Mouse (Mus musculus) lung, postnatal 0 days (tissue): Measurements from ENCODE around the gene Atp2c2. TPM values are rescaled to one million over a fixed set of nuclear protein-coding genes. Genes with fewer than 3 reads are reported as not detected.
A peak's percentile ranks its signal among the peaks of the same experiment; 100 is the strongest.

Experiments used
- ATAC-seq: fragments of 200-750 bp; cut with Nextera tagmentation; 2 replicates; pipeline ENCODE4 v1.8.0; 2017; ENCODE audit warnings: moderate library complexity
- DNase-seq: peaks from one replicate; pipeline ENCODE4 v3.0.0-alpha.2; 2016; ENCODE audit warnings: low spot score
- H3K27ac ChIP-seq: fragments of 300-500 bp; sonication (generic); 2 replicates; pipeline ENCODE4 v1.5.1; 2014; ENCODE audit warnings: antibody characterized with exemption, mild to moderate bottlenecking, low read length, mixed read lengths
- H3K27me3 ChIP-seq: fragments of 300-500 bp; sonication (generic); replicated peaks from 2 replicates; pipeline ENCODE4 v1.6.1; 2014; ENCODE audit warnings: low read length, mixed read lengths; ENCODE audit not compliant: insufficient read depth
- H3K36me3 ChIP-seq: fragments of 300-500 bp; sonication (generic); 2 replicates; pipeline ENCODE4 v1.6.1; 2014; ENCODE audit warnings: low read length, mixed read lengths; ENCODE audit not compliant: insufficient read depth
- H3K4me1 ChIP-seq: fragments of 300-500 bp; sonication (generic); 2 replicates; pipeline ENCODE4 v1.6.1; 2014; ENCODE audit warnings: antibody characterized with exemption, low read depth, low read length, mixed read lengths; ENCODE audit not compliant: insufficient read depth
- H3K4me2 ChIP-seq: fragments of 300-500 bp; sonication (generic); replicated peaks from 2 replicates; pipeline ENCODE4 v1.6.1; 2014; ENCODE audit warnings: low read depth, mild to moderate bottlenecking, low read length, moderate library complexity, mixed read lengths
- H3K4me3 ChIP-seq: fragments of 300-500 bp; sonication (generic); 2 replicates; pipeline ENCODE4 v1.5.1; 2014; ENCODE audit warnings: low read depth, low read length
- H3K9ac ChIP-seq: fragments of 300-500 bp; sonication (generic); replicated peaks from 2 replicates; pipeline ENCODE4 v1.6.1; 2014; ENCODE audit warnings: low read depth, mild to moderate bottlenecking
- H3K9me3 ChIP-seq: fragments of 300-500 bp; sonication (generic); 2 replicates; pipeline ENCODE4 v1.6.1; 2016; ENCODE audit warnings: low read length, mixed read lengths
- CTCF ChIP-seq: IDR thresholded peaks from 2 replicates; pipeline ENCODE4 v1.5.1; 2016; ENCODE audit warnings: antibody characterized with exemption, mild to moderate bottlenecking
- EP300 ChIP-seq: IDR thresholded peaks from 2 replicates; pipeline ENCODE4 v1.6.1; 2016; ENCODE audit warnings: antibody characterized with exemption, mild to moderate bottlenecking, control low read depth
- WGBS: fragments of 180-500 bp; shearing (Covaris S2); extraction: QIAGEN DNeasy Blood & Tissue Kit; methylation state at CpG from one replicate; pipeline ENCODE4 v1.1.7; 2014; 5-methylcytosine and 5-hydroxymethylcytosine counted together
- polyA plus RNA-seq: library from polyadenylated mRNA; unstranded; fragments of >200 nt; fragmentation: Nextera tagmentation; extraction: Ambion mirVana; gene quantifications from 2 replicates; pipeline ENCODE4 v1.2.1, GENCODE M21; 2015

Gene Atp2c2
- polyA plus RNA-seq, 1 experiment from 2014 or later = 1.5 TPM

DNA sequence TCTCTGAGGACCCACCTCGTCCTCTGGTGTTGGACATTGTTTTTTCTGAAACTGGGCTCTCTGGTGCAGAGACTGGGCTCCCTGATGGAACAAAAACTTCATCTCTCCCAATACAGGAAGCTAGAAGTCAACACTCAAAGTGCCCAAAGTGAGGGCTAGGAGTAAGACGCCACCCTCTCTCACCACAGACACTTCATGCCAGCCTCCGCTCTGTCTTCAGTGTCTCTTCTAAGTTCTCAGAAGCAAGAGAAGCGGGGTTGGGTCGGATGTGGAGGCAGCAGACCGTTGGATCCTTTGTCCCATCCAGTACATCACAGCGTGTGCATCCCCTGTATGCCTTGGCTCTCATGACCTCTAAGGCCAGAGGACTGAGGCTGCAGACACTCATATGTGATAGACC is 89.8 kb downstream of the Atp2c2 start:
- no peak overlapping the region for H3K9ac ChIP-seq
- peaks cover 5% of the 10 kb centered on the region; the same call in 1 of the 2 replicates for H3K4me1 ChIP-seq
- WGBS = 84% methylated on average over 7 of the region's 7 CpGs
- H3K4me2 ChIP-seq = no peak overlapping the region
- no peaks in the 10 kb centered on the region for H3K36me3 ChIP-seq
- no peak for TF ChIP-seq EP300
- no peak overlapping the region for H3K4me3 ChIP-seq
- H3K27me3 ChIP-seq = no peaks in the 10 kb centered on the region
- ATAC-seq = no peak
- DNase-seq = no peak
- H3K9me3 ChIP-seq = no peaks in the 10 kb centered on the region
- H3K27ac ChIP-seq = no peak overlapping the region

DNA sequence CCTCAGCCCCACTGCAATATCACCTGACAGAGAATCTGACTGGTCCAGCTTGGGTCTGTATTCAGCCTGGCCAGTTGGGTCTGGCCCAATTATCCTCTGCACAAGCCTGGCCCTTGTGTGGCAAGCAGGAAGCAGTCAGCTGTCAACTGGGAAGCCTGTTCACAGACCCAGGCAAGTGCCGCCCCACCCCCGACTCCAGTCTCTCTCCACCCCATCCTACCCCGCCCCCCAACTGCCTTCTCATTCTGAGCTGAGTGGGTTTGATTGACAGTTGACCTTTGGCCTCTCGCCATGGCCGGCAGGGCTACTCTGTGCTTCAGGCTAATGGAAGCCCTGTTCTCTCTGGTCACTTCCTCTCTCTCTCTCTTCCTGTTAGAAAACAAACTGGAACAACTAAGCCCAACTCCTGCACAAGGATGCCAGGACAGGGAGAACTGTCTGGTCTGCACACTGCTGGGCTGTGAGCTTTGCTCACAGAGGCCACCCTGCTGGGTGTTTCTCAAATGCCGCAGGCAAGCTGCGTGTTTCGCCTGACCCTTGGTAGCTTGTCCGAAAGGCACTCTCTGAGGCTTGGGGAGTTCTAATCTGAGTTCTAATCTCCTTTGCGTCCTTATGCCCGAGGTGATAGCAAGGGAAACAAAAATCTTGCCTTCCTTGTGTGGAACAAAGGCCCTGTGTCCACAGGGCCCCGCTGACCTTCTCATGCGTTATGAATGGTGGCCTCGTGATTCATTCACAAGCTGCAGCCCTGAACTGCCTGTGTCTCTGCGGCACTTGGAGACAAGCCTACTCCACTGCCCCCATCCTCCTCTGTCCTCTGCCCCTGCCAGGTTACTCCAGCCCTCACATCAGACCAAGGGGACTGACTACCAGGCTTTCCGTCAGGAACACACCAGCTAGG is 92.2 kb downstream of the Atp2c2 start:
- Histone ChIP-seq H3K27ac (no peak overlapping the region), H3K4me3 (no peak overlapping the region), H3K27me3 (no peaks in the 10 kb centered on the region), H3K4me1 (peaks cover 5% of the 10 kb centered on the region; the same call in 1 of the 2 replicates), H3K9ac (0 out of 2 replicates have a peak overlapping the region, but pooled peaks have one; percentile 5), H3K9me3 (no peaks in the 10 kb centered on the region), H3K36me3 (no peaks in the 10 kb centered on the region), H3K4me2 (no peak overlapping the region)
- TF ChIP-seq EP300 (no peak), CTCF (no peak)
- 35% methylated on average over 16 of the region's 16 CpGs for WGBS
- DNase-seq = peak; percentile 64
- ATAC-seq = peak; percentile 66

DNA sequence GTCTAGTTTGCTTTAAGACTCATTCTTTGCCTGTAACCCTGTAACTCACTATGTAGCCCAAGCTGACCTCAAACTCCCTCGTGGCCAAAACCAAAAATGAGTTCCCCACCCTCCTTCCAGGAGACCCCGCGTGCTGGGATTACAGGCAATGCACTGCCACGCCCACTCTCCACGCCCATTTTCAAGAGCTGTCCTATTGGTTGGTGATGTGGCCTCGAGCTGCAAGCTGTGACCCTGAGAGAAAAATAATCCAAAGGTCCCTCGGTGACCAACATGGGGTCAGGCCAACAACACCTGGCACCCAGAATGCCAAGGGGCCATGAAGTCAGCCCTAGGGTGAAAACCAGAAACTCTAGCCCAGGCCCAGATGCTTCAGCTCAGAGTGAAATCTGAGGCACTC is 94.9 kb downstream of the Atp2c2 start:
- Histone ChIP-seq H3K9me3 (no peaks in the 10 kb centered on the region), H3K4me3 (no peak overlapping the region), H3K9ac (no peak overlapping the region), H3K4me1 (peaks cover 8% of the 10 kb centered on the region), H3K4me2 (no peak overlapping the region), H3K27ac (no peak overlapping the region), H3K27me3 (no peaks in the 10 kb centered on the region), H3K36me3 (no peaks in the 10 kb centered on the region)
- no peak for TF ChIP-seq CTCF
- TF ChIP-seq EP300 = no peak
- ATAC-seq = no peak
- 44% methylated on average over 7 of the region's 7 CpGs for WGBS
- DNase-seq = no peak

DNA sequence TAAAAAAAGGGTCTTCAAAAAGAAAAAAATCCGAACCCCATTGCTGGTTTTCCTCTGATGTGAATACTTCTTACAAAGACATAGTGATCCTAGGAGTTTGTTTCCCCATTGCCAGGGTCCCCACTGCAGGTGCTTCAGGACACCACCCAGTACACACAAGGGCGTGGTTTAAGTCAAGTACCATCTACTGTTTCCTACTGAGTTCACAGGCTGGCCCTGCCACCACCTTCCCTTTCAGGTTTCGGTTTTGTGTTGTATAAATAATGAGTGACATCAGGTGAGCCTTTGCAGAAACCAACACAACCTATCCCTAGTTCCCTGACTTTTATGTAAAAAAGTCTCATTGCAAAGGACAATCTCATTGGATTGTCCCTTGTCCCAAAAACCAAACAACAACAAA is 95.8 kb downstream of the Atp2c2 start:
- no peak for TF ChIP-seq CTCF
- no peak for TF ChIP-seq EP300
- DNase-seq = peak; percentile 45
- no peak overlapping the region for H3K27ac ChIP-seq
- H3K4me3 ChIP-seq = no peak overlapping the region
- H3K36me3 ChIP-seq = no peaks in the 10 kb centered on the region
- WGBS = 60% methylated on average over 3 of the region's 3 CpGs
- H3K9me3 ChIP-seq = no peaks in the 10 kb centered on the region
- ATAC-seq = peak; percentile 46; the same call in 1 of the 2 replicates
- H3K4me2 ChIP-seq = no peak overlapping the region
- H3K9ac ChIP-seq = no peak overlapping the region
- H3K4me1 ChIP-seq = peaks cover 8% of the 10 kb centered on the region
- H3K27me3 ChIP-seq = no peaks in the 10 kb centered on the region

DNA sequence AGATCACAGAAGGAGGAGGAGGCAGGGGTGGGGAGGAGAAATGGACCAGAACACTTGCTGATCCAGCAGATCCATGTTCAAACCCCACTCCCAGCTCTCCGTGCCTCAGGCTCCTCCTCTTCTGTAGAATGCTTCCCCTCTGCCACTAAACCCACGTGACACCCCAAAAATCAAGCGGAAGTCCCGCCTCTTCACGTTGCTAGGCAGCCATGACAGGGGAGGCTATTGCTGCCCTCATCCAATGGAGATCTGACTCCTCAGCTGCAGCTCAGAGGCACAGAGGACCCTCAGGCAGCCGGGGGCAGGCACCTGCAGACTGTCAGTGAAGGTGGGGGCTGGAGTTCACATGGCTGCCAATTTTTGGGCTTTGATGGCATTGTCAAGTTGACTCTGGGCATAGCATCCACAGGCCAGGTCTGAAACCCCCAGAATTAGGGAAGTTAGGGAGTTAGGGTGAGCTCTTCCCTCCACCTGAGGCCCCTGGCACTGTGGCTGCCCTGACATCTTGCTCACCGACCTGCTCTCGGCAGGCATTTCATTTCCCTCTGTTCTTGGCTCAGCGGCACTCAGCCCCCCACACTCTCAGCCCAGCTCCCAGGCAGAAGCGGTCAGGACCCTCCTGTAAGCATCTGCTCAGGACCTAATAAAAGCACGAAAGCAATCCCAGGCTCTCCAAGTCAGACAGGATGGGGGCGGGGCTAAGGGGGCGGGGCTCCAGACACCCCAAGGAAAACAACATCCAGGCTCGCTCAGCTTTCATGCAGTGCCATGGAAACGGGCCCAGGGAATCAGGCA is 98.6 kb downstream of the Atp2c2 start:
- ATAC-seq (peak; percentile 80), DNase-seq (peak; percentile 81)
- no peaks in the 10 kb centered on the region for H3K9me3 ChIP-seq
- H3K4me3 ChIP-seq = no peak overlapping the region
- no peak for TF ChIP-seq CTCF
- WGBS = 6% methylated on average over 15 of the region's 15 CpGs
- peaks cover 3% of the 10 kb centered on the region; the same call in 1 of the 2 replicates for H3K4me1 ChIP-seq
- H3K4me2 ChIP-seq = peak overlapping the region; percentile 12; the same call in 1 of the 2 replicates
- no peaks in the 10 kb centered on the region for H3K36me3 ChIP-seq
- 0 out of 2 replicates have a peak overlapping the region, but pooled peaks have one; percentile 32 for H3K27ac ChIP-seq
- H3K9ac ChIP-seq = no peak overlapping the region
- H3K27me3 ChIP-seq = no peaks in the 10 kb centered on the region

DNA sequence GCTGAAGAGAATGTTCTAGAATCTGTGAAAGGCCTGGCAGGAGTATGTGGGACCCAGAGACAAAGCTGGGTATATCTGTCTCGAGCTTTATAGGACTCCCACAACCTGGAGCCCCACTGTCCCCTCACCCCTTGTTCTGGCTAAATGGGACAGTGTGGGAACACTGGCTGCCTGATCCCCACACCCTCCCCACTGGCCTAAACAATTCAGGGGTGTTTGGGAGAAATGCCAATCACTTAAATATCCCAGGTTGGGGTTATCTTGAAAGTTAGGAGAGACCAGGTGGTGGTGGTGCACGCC is 99.1 kb downstream of the Atp2c2 start:
- no peak for TF ChIP-seq CTCF
- no peak for TF ChIP-seq EP300
- peaks cover 3% of the 10 kb centered on the region; the same call in 1 of the 2 replicates for H3K4me1 ChIP-seq
- ATAC-seq (no peak), DNase-seq (no peak)
- H3K9me3 ChIP-seq = no peaks in the 10 kb centered on the region
- no peak overlapping the region for H3K27ac ChIP-seq
- no peaks in the 10 kb centered on the region for H3K36me3 ChIP-seq
- H3K27me3 ChIP-seq = no peaks in the 10 kb centered on the region
- WGBS = 65% methylated on average over 2 of the region's 2 CpGs
- H3K4me2 ChIP-seq = 0 out of 2 replicates have a peak overlapping the region, but pooled peaks have one; percentile 12
- H3K9ac ChIP-seq = no peak overlapping the region
- H3K4me3 ChIP-seq = no peak overlapping the region
